Mouse (Mus musculus) CH12.LX (cell line): Measurements from ENCODE around the gene Tox2.

ENCODE experiments used
- CTCF ChIP-seq, 2 experiments: IDR thresholded peaks in 1 of 2; conservative IDR thresholded peaks in 1 of 2; 2 replicates each; pipeline ENCODE4 v1.5.1; 2011 to 2012; ENCODE audit warnings: low read depth in 2 of 2, low read length in 2 of 2, improper control_type of control experiment in 1 of 2, inconsistent platforms in 1 of 2, mild to moderate bottlenecking in 1 of 2, moderate library complexity in 1 of 2
- ELF1 ChIP-seq: IDR thresholded peaks from 2 replicates; pipeline ENCODE4 v1.6.1; 2014; ENCODE audit warnings: low read depth, mild to moderate bottlenecking, inconsistent platforms, low read length, improper control_type of control experiment
- MAZ ChIP-seq: IDR thresholded peaks from 2 replicates; pipeline ENCODE4 v1.6.1; 2012; ENCODE audit warnings: low read depth, mild to moderate bottlenecking, inconsistent platforms, low read length, improper control_type of control experiment, moderate library complexity
- MEF2A ChIP-seq: IDR thresholded peaks from 2 replicates; pipeline ENCODE4 v1.6.1; 2014; ENCODE audit warnings: low read depth, mild to moderate bottlenecking, inconsistent platforms, low read length, improper control_type of control experiment, borderline replicate concordance
- POLR2A ChIP-seq: IDR thresholded peaks from 2 replicates; pipeline ENCODE4 v1.6.1; 2011; ENCODE audit warnings: low read depth, mild to moderate bottlenecking, improper control_type of control experiment, low read length
- RAD21 ChIP-seq: IDR thresholded peaks from 2 replicates; pipeline ENCODE4 v1.6.1; 2011; ENCODE audit warnings: low read depth, mild to moderate bottlenecking, low read length, improper control_type of control experiment, moderate library complexity
- SIN3A ChIP-seq: IDR thresholded peaks from 2 replicates; pipeline ENCODE4 v1.6.1; 2012; ENCODE audit warnings: low read length, improper control_type of control experiment, inconsistent platforms
- TCF12 ChIP-seq: IDR thresholded peaks from 2 replicates; pipeline ENCODE4 v1.6.1; 2014; ENCODE audit warnings: low read depth, mild to moderate bottlenecking, inconsistent platforms, low read length, improper control_type of control experiment

- TF ChIP-seq RAD21: no peak
- TF ChIP-seq TCF12: no peak
- no peak for TF ChIP-seq SIN3A
- TF ChIP-seq POLR2A: no peak
- TF ChIP-seq MAZ: no peak
- no peak for TF ChIP-seq CTCF (conservative IDR thresholded peaks at IDR 0.05 in 1 of 2, IDR thresholded peaks at IDR 0.05 in 1 of 2; ENCODE audit: low read depth in 2 of 2, low read length in 2 of 2)
- no peak for TF ChIP-seq MEF2A
- no peak for TF ChIP-seq ELF1
Measured at GRCm38 (mm10) chr2:163360858-163361623, 158.1 kb downstream of the Tox2 start.
